Mouse (Mus musculus) frontal cortex, adult 2 months (tissue): Measurements from ENCODE around the gene Areg. TPM values are rescaled to one million over a fixed set of nuclear protein-coding genes. Genes with fewer than 3 reads are reported as not detected.

ENCODE experiments used
- DNase-seq, 2 experiments: peaks; one replicate each; pipeline ENCODE4 v3.0.0; 2022; ENCODE audit warnings: low spot score in 1 of 2; ENCODE audit errors: extremely low spot score in 1 of 2
- polyA plus RNA-seq: library from polyadenylated mRNA; depleted of rRNA; stranded (reverse); fragments of >200 nt; gene quantifications from 2 replicates; pipeline ENCODE4 v1.2.3, GENCODE M21; 2012; rRNA removed

The Areg gene
- polyA plus RNA-seq, 1 experiment: 0.18 TPM

- no peak for DNase-seq
Measured at GRCm38 (mm10) chr5:91157169-91157568, 17.8 kb downstream of the Areg start.

GRCm38 (mm10) chr5:91162787-91163186 is 23.4 kb downstream of the Areg start:
- no peak for DNase-seq

GRCm38 (mm10) chr5:91166601-91167000 is 27.2 kb downstream of the Areg start:
- DNase-seq: no peak

GRCm38 (mm10) chr5:91176397-91176796 is 37.0 kb downstream of the Areg start:
- DNase-seq: no peak

- DNase-seq: no peak
Measured at GRCm38 (mm10) chr5:91194572-91194971, 55.2 kb downstream of the Areg start.

Other genes with a start within 250 kb of the Areg start
- 0.32 and 0.46 TPM in 2 replicates for gene Cxcl1, start 248.4 kb upstream of the Areg start, polyA plus RNA-seq
- 0.08 TPM in 1 of 2 replicates, not detected in the other for gene Cxcl2, start 235.7 kb upstream of the Areg start, polyA plus RNA-seq
- 19.0 and 23.6 TPM in 2 replicates for gene Mthfd2l, start 208.5 kb upstream of the Areg start, polyA plus RNA-seq
- 0.04 and 0.08 TPM in 2 replicates for gene Epgn, start 112.1 kb upstream of the Areg start, polyA plus RNA-seq
- gene Ereg, start 65.0 kb upstream of the Areg start, polyA plus RNA-seq: not detected in 2 replicates